Mouse (Mus musculus) gastrocnemius, postnatal 25 days (tissue): ENCODE measurements around the gene Tef. TPM values are rescaled to one million over a fixed set of nuclear protein-coding genes. Genes with fewer than 3 reads are reported as not detected.

Experiments used
- total RNA-seq, 2 experiments: library from RNA; stranded (reverse); gene quantifications; 1 replicate in 1 of 2; 2 replicates in 1 of 2; pipeline ENCODE4 v1.2.3; 2021

Tef gene
- total RNA-seq, 2 experiments from 2014 or later, result 113 to 168 TPM

Other genes with a start within 250 kb of the Tef start
- gene Ep300, start 217.1 kb upstream of the Tef start, total RNA-seq, result 10 to 100 TPM; 26.9 to 34.6 TPM
- gene L3mbtl2, start 138.5 kb upstream of the Tef start, total RNA-seq, result 1 to 10 TPM; 5.7 to 7.0 TPM
- gene Chadl, start 105.1 kb upstream of the Tef start, total RNA-seq, result 1 to 10 TPM in 1 of 2 experiments, under 1 TPM in 1; 0.70 to 1.2 TPM
- 10 to 100 TPM; 29.1 to 29.5 TPM for gene Zc3h7b, start 57.4 kb upstream of the Tef start, total RNA-seq
- gene Rangap1, start 56.9 kb upstream of the Tef start, total RNA-seq, result 10 to 100 TPM; 18.7 to 23.1 TPM
- gene Tob2, start 56.4 kb downstream of the Tef start, total RNA-seq, result 10 to 100 TPM; 47.4 to 85.8 TPM
- 10 to 100 TPM; 35.3 to 40.3 TPM for gene Phf5a, start 69.5 kb downstream of the Tef start, total RNA-seq
- gene Aco2, start 69.9 kb downstream of the Tef start, total RNA-seq, result 1,000 to 10,000 TPM; 1,158 to 1,247 TPM
- gene Polr3h, start 123.8 kb downstream of the Tef start, total RNA-seq, result 1 to 10 TPM; 5.9 to 6.3 TPM
- gene Csdc2, start 134.3 kb downstream of the Tef start, total RNA-seq, result 1 to 10 TPM; 1.8 to 2.6 TPM
- 10 to 100 TPM; 11.9 to 21.6 TPM for gene Pmm1, start 158.5 kb downstream of the Tef start, total RNA-seq
- gene 1700029P11Rik, start 178.1 kb downstream of the Tef start, total RNA-seq, result not detected
- gene Xrcc6, start 185.4 kb downstream of the Tef start, total RNA-seq, result 10 to 100 TPM; 20.8 to 24.9 TPM
- 10 to 100 TPM; 19.0 to 25.7 TPM for gene Desi1, start 231.4 kb downstream of the Tef start, total RNA-seq
- gene Snu13, start 245.2 kb downstream of the Tef start, total RNA-seq, result 10 to 100 TPM; 44.6 to 48.5 TPM